Mouse (Mus musculus) forebrain, embryonic 14.5 days (tissue): ENCODE data around the gene Tsen34. TPM values are rescaled to one million over a fixed set of nuclear protein-coding genes. Genes with fewer than 3 reads are reported as not detected.

Experiments
- ATAC-seq: fragments of 200-750 bp; cut with Nextera tagmentation; 2 replicates; pipeline ENCODE4 v1.8.0; 2017; ENCODE audit warnings: mild to moderate bottlenecking, moderate library complexity
- DNase-seq: peaks from one replicate; pipeline ENCODE4 v3.0.0-alpha.2; 2015; ENCODE audit warnings: low spot score
- H3K27ac ChIP-seq: fragments of 300-500 bp; sonication (generic); 2 replicates; pipeline ENCODE4 v1.5.1; 2014; ENCODE audit warnings: low read depth, mild to moderate bottlenecking, control low read depth, low read length, moderate library complexity
- H3K27me3 ChIP-seq: fragments of 300-500 bp; sonication (generic); replicated peaks from 2 replicates; pipeline ENCODE4 v1.6.1; 2014; ENCODE audit warnings: low read length, control low read depth, mixed read lengths; ENCODE audit not compliant: control insufficient read depth, insufficient read depth
- H3K36me3 ChIP-seq: fragments of 300-500 bp; sonication (generic); 2 replicates; pipeline ENCODE4 v1.6.1; 2014; ENCODE audit warnings: low read length, control low read depth; ENCODE audit not compliant: control insufficient read depth, insufficient read depth
- H3K4me1 ChIP-seq: fragments of 300-500 bp; sonication (generic); 2 replicates; pipeline ENCODE4 v1.6.1; 2014; ENCODE audit warnings: antibody characterized with exemption, low read length, control low read depth; ENCODE audit not compliant: control insufficient read depth, insufficient read depth
- H3K4me2 ChIP-seq: fragments of 300-500 bp; sonication (generic); 2 replicates; pipeline ENCODE4 v1.6.1; 2014; ENCODE audit warnings: mild to moderate bottlenecking, control low read depth, low read length
- H3K4me3 ChIP-seq: fragments of 300-500 bp; sonication (generic); 2 replicates; pipeline ENCODE4 v1.5.1; 2014; ENCODE audit warnings: low read depth, low read length, control low read depth
- H3K9ac ChIP-seq: fragments of 300-500 bp; sonication (generic); 2 replicates; pipeline ENCODE4 v1.6.1; 2014; ENCODE audit warnings: mild to moderate bottlenecking, low read length, control low read depth, moderate library complexity
- H3K9me3 ChIP-seq: fragments of 300-500 bp; sonication (generic); replicated peaks from 2 replicates; pipeline ENCODE4 v1.6.1; 2016; ENCODE audit warnings: low read length, control low read depth, mixed read lengths; ENCODE audit not compliant: control insufficient read depth
- WGBS: fragments of 180-500 bp; shearing (Covaris S2); extraction: QIAGEN DNeasy Blood & Tissue Kit; methylation state at CpG from one replicate; pipeline ENCODE4 v1.1.7; 2014; 5-methylcytosine and 5-hydroxymethylcytosine counted together
- polyA plus RNA-seq: library from polyadenylated mRNA; unstranded; fragments of >200 nt; fragmentation: Nextera tagmentation; extraction: Ambion mirVana; gene quantifications from 2 replicates; pipeline ENCODE4 v1.2.1, GENCODE M21; 2014

Tsen34 gene
- polyA plus RNA-seq, 1 experiment from 2014 or later, result 233 TPM

GRCm38 (mm10) chr7:3677342-3677741 is 15.3 kb upstream of the Tsen34 start, which contains the start of gene Tmc4:
TSS of gene Tmc4 (minus strand) at chr7:3677553.
- no peak for ATAC-seq

DNA sequence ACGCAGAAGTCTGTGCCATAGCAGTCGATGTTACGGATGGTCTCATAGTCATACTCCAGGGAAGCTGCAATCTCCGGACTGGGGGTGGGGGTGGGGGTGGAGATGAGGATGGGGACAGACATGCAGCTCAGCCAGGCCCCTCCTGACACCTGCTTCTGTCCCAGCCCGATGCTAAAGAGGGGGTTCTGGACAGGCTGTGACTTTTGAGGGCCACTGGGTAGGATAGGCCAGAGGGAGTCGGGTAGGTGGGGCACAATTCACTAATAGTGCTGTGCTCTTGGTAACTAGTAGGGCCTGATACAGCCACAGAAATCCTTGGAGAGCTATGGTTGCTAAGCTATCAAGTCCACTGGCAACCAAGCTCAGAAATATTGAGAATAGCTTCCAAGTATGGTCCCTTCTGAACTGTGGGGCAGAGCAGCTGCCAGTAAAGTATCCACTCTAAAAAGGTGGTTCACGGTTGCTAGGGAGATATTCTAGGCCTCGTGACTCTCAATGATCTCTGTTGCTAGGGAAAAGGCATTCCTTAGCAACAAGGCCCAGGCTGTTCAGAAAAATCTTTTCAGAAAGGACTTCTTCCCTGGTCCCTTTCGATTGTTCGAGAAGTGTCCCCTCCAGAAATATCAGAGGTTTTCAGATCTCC is 8.6 kb upstream of the Tsen34 start:
- H3K36me3 ChIP-seq, result peaks cover 37% of the 10 kb centered on the region
- H3K27ac ChIP-seq, result peak overlapping the region; percentile 65
- DNase-seq (peak; percentile 67), ATAC-seq (peak; percentile 74; the same call in 1 of the 2 replicates)
- no peaks in the 10 kb centered on the region for H3K9me3 ChIP-seq
- H3K27me3 ChIP-seq, result no peaks in the 10 kb centered on the region
- H3K4me2 ChIP-seq, result no peak overlapping the region
- no peak overlapping the region for H3K9ac ChIP-seq
- H3K4me1 ChIP-seq, result peaks cover 7% of the 10 kb centered on the region
- WGBS, result 71% methylated on average over 10 of the region's 10 CpGs
- H3K4me3 ChIP-seq, result no peak overlapping the region

More at GRCm38 (mm10) chr7:3677342-3677741, 15.3 kb upstream of the Tsen34 start, which contains the start of gene Tmc4:
- Histone ChIP-seq H3K4me3 (no peak within 1 kb of the TSS), H3K4me1 (no peaks in the 10 kb centered on the region), H3K9me3 (no peaks in the 10 kb centered on the region), H3K27ac (no peak within 1 kb of the TSS), H3K27me3 (no peaks in the 10 kb centered on the region), H3K36me3 (0 out of 2 replicates have a peak, but pooled peaks cover 7% of the 10 kb centered on the region), H3K9ac (0 out of 2 replicates have a peak within 1 kb of the TSS, but pooled peaks have one; percentile 3), H3K4me2 (no peak within 1 kb of the TSS)
- WGBS, result 54% methylated on average over 9 of the region's 9 CpGs
- no peak for DNase-seq

DNA sequence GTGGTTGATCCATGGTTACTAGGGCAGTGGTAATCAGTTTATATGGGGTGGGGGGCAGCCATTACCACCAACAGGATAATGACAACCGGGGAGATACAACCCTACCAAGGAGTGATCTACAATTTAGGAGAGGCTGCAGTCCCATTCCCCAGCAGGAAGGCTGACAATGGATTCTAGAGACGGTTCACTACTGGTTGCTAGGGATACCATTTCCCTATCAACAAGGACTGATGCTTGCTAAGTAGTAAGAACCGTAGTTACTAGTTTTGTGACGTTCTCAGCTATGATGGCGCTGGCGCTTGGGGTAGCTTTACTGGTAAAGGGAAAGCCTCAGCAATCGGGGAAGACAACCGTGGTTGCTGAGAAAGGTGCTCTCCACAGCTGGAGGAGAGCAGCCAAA is 8.0 kb upstream of the Tsen34 start:
- Histone ChIP-seq H3K4me3 (no peak overlapping the region), H3K9ac (no peak overlapping the region), H3K4me2 (no peak overlapping the region), H3K4me1 (peaks cover 7% of the 10 kb centered on the region), H3K27me3 (no peaks in the 10 kb centered on the region), H3K36me3 (peaks cover 37% of the 10 kb centered on the region), H3K27ac (peak overlapping the region; percentile 65), H3K9me3 (no peaks in the 10 kb centered on the region)
- DNase-seq, result no peak
- 78% methylated on average over 8 of the region's 8 CpGs for WGBS
- 0 out of 2 replicates have a peak, but pooled peaks have one; percentile 35 for ATAC-seq

GRCm38 (mm10) chr7:3685400-3686187 is 7.1 kb upstream of the Tsen34 start:
- ATAC-seq (no peak), DNase-seq (no peak)
- no peak overlapping the region for H3K4me3 ChIP-seq
- H3K4me1 ChIP-seq, result peaks cover 7% of the 10 kb centered on the region
- no peaks in the 10 kb centered on the region for H3K27me3 ChIP-seq
- 84% methylated on average over 31 of the region's 31 CpGs for WGBS
- peak overlapping the region; percentile 65; the same call in 1 of the 2 replicates for H3K27ac ChIP-seq
- H3K4me2 ChIP-seq, result no peak overlapping the region
- H3K9me3 ChIP-seq, result no peaks in the 10 kb centered on the region
- no peak overlapping the region for H3K9ac ChIP-seq
- H3K36me3 ChIP-seq, result peaks cover 40% of the 10 kb centered on the region

- H3K36me3 ChIP-seq, result peaks cover 25% of the 10 kb centered on the region
- H3K9ac ChIP-seq, result peak overlapping the region; percentile 91
- H3K4me2 ChIP-seq, result peak overlapping the region; percentile 70
- DNase-seq, result no peak
- H3K27ac ChIP-seq, result no peak overlapping the region; the same call in 1 of the 2 replicates
- peak overlapping the region; percentile 69 for H3K4me3 ChIP-seq
- ATAC-seq, result no peak
- no peaks in the 10 kb centered on the region for H3K9me3 ChIP-seq
- WGBS, result 47% methylated on average over 3 of the region's 3 CpGs
- H3K4me1 ChIP-seq, result peaks cover 15% of the 10 kb centered on the region
- H3K27me3 ChIP-seq, result no peaks in the 10 kb centered on the region
Observed at GRCm38 (mm10) chr7:3691919-3692318, 744 bp upstream of the Tsen34 start.

GRCm38 (mm10) chr7:3692987-3693808 is 535 bp downstream of the Tsen34 start, which contains the start of gene Mboat7:
TSS of gene Mboat7 (minus strand) at chr7:3693523.
- H3K4me2 ChIP-seq, result peak within 1 kb of the TSS; percentile 70
- no peaks in the 10 kb centered on the region for H3K9me3 ChIP-seq
- under 1% methylated on average over 55 of the region's 55 CpGs for WGBS
- peaks cover 15% of the 10 kb centered on the region for H3K4me1 ChIP-seq
- H3K27ac ChIP-seq, result peak within 1 kb of the TSS; percentile 79
- no peaks in the 10 kb centered on the region for H3K27me3 ChIP-seq
- ATAC-seq (peak; percentile 92), DNase-seq (peak; percentile 100)
- H3K4me3 ChIP-seq, result peak within 1 kb of the TSS; percentile 69
- peak within 1 kb of the TSS; percentile 91 for H3K9ac ChIP-seq
- peaks cover 29% of the 10 kb centered on the region for H3K36me3 ChIP-seq

GRCm38 (mm10) chr7:3693809-3694075 is 1.1 kb downstream of the Tsen34 start:
- no peak for ATAC-seq
- no peak for DNase-seq

GRCm38 (mm10) chr7:3694076-3694948 is 1.6 kb downstream of the Tsen34 start:
- ATAC-seq, result peak; percentile 45
- 1% methylated on average over 41 of the region's 55 CpGs for WGBS
- H3K27ac ChIP-seq, result peak overlapping the region; percentile 79

More at GRCm38 (mm10) chr7:3693809-3694075, 1.1 kb downstream of the Tsen34 start:
- Histone ChIP-seq H3K9ac (peak overlapping the region; percentile 91), H3K27ac (peak overlapping the region; percentile 79), H3K4me2 (peak overlapping the region; percentile 70), H3K27me3 (no peaks in the 10 kb centered on the region), H3K4me1 (peaks cover 15% of the 10 kb centered on the region), H3K36me3 (peaks cover 31% of the 10 kb centered on the region), H3K9me3 (no peaks in the 10 kb centered on the region), H3K4me3 (peak overlapping the region; percentile 69)
- WGBS, result 0% methylated on average over 18 of the region's 18 CpGs

More at GRCm38 (mm10) chr7:3694076-3694948, 1.6 kb downstream of the Tsen34 start:
- Histone ChIP-seq H3K36me3 (peaks cover 36% of the 10 kb centered on the region), H3K4me2 (peak overlapping the region; percentile 70), H3K9ac (peak overlapping the region; percentile 91), H3K9me3 (no peaks in the 10 kb centered on the region), H3K4me3 (peak overlapping the region; percentile 69), H3K27me3 (no peaks in the 10 kb centered on the region), H3K4me1 (peaks cover 15% of the 10 kb centered on the region)
- peak; percentile 87 for DNase-seq
